Mouse (Mus musculus): ENCODE data around the gene Toporsl. TPM values are rescaled to one million over a fixed set of nuclear protein-coding genes. Genes with fewer than 3 reads are reported as not detected.

Toporsl gene
- total RNA-seq (2022) = not detected

- DNase-seq (ENCODE audit: low spot score in 2 of 2) = no peak
These were observed at the start of gene Toporsl for GRCm38 (mm10) chr4:52595927-52596326. Gene Toporsl (plus strand): TSS chr4:52596274.

DNA sequence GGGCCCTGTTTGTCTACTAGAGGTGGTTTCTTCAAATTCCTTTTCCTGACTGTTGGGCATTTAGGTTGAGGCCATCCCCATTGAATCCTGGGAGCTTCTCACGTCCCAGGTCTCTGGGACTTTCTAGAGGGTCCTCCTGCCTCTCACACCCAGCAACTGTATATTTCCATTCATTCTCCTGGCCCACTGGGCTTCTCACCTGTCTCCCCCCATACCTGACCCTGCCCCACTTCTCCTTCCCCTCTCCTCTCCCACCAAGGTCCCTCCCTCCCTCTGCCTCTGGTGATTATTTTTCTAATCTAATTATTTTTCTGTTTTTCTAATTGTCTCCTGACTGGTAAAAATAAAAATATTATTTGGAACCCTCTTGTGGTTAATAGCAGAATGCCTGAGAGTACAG is 38.4 kb upstream of the Toporsl start:
- no peak for DNase-seq (ENCODE audit: low spot score in 2 of 2)

- DNase-seq (ENCODE audit: low spot score in 2 of 2) = no peak
These were observed 38.0 kb upstream of the Toporsl start for GRCm38 (mm10) chr4:52558080-52558479.

DNA sequence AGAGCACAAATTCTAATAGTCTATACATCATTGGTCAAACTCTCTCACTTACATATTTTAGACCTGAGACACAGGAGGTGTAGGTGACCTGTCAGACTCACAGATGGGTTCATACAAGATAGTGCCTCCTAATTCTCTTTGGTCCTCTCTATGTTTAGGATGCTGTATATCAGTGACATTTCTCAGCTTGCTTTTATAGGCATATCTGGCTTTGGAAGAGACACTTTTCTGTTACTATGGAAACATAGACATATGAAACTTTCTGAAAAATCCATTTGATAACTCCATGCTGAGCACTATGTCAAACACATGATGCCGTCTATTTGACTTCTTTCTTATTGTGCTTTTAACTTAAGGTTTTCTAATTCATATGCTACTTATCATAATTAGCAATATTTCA is 32.2 kb upstream of the Toporsl start:
- no peak for DNase-seq (ENCODE audit: low spot score in 2 of 2)

GRCm38 (mm10) chr4:52586194-52586734 is 9.8 kb upstream of the Toporsl start:
- no peak for DNase-seq (ENCODE audit: low spot score in 2 of 2)

GRCm38 (mm10) chr4:52593821-52594356 is 2.2 kb upstream of the Toporsl start:
- DNase-seq (ENCODE audit: low spot score in 2 of 2) = no peak

GRCm38 (mm10) chr4:52594632-52595031 is 1.4 kb upstream of the Toporsl start:
- DNase-seq (ENCODE audit: low spot score in 2 of 2) = no peak

- no peak for DNase-seq (ENCODE audit: low spot score in 2 of 2)
These were observed 2.3 kb downstream of the Toporsl start for GRCm38 (mm10) chr4:52598180-52598881.

DNA sequence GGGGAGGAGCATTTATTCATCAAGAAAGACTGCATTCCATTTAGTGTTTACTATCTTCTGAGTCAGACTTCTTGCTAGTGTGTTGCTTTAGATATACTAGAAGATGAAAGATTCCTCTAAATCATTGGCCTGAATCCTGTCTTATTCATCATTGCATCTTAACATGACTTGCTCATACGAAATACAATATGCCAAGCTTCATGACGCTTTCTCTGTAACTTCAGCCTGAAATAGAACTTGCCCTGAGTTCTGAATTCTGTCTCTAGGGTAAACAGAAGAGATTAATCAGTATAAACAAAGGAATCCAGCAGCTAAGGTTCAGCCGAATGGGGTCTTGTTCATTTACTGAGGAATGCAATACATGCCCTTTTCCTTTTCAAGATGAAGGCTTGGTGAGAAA is 10.8 kb downstream of the Toporsl start:
- DNase-seq (ENCODE audit: low spot score in 2 of 2) = no peak

DNA sequence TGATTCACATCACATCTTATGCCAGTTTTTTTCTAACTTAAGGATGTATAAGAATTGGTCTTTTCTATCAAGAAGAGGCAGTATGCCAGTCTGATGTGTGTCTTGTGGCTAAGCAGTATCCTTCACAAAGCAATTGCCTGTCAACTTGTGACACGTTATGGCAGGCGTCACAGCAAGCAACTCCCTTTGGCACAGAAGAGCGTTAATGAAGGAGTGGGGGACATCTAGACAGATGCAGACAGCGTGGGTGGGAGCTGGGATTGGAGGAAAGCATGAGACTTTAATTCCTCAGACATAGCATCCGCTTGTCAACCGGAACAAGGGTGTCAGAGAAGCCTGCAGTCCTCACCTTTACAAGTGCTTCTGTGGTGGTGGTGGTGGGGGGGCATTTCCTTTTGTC is 38.9 kb downstream of the Toporsl start:
- DNase-seq (ENCODE audit: low spot score in 2 of 2) = no peak

DNA sequence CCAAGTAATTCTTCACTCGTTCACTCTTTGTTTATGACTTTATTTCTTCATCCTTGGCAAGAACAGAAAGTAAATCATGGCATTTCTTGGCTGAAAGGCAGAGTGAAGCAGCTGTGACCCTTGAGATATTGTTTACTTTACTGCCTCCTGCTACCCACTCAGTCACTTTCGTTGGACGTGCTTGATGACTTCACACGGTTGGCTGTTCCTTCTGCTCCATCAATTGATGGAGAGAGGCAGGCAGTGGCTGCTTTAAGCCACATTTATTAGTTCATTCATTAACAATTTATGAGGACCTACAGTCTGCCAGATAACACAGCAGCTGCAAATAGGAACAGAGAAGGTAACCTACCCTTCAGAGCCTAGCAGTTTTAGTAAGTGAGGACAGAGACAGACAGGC is 51.7 kb downstream of the Toporsl start:
- no peak for DNase-seq (ENCODE audit: low spot score in 2 of 2)

DNA sequence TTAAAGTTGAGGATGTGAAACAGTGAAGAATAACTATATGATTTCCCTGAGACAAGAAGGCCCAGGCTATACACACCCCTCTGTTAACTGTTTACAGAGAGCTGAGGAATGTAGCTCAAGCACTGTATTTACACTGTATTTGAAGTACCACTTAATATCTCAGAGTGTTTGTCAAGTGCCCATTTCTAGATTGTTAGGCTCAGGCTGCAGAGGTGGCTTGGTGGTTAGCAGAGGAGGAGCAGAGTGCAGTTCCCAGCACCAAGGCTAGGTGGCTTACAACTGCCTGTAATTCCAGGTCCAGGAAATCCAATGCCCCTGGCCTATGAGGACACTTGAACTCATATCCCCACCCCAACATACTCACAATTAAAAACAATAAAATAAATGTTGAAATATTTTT is 63.6 kb downstream of the Toporsl start:
- no peak for DNase-seq (ENCODE audit: low spot score in 2 of 2)

GRCm38 (mm10) chr4:52660701-52661117 is 64.6 kb downstream of the Toporsl start:
- DNase-seq (ENCODE audit: low spot score in 2 of 2) = no peak

DNA sequence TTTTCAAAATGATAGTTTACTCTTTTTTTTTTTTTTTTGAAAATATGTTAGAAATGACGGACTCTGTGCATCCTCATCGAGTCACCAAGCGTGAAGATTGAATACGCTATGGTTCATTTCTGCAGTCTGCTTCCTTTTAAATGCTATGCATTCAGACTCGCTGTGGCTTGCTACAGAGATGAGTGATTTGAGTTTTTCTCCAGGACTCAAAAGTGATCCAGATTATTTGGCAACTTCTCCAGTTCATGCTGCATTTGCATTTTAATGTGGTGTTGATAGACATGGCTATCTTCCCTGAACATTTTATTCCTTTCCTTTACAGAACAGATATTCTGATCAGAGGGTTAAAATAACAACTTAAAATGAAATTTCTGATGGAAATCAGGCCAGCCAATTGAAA is 65.2 kb downstream of the Toporsl start:
- DNase-seq (ENCODE audit: low spot score in 2 of 2) = no peak

Other genes with a start within 250 kb of the Toporsl start
- gene Smc2, start 157.0 kb upstream of the Toporsl start, total RNA-seq (2022) = 1 to 10 TPM; 5.9 to 8.6 (median 7.2) TPM
- not detected for gene Vma21-ps, start 99.0 kb upstream of the Toporsl start, total RNA-seq (2022)
- not detected for gene Olfr275, start 218.3 kb downstream of the Toporsl start, total RNA-seq (2022)

Data from left cerebral cortex, adult 8-10 months (tissue).